Mouse (Mus musculus) left cerebral cortex, postnatal 14 days (tissue): Measurements from ENCODE around the gene Rpap2. TPM values are rescaled to one million over a fixed set of nuclear protein-coding genes. Genes with fewer than 3 reads are reported as not detected.

Experiments used
- DNase-seq, 2 experiments: peaks; one replicate each; pipeline ENCODE4 v3.0.0; 2021 to 2022; ENCODE audit warnings: low spot score in 2 of 2, mixed read lengths in 1 of 2
- intact Hi-C: fragments of 180-260 bp; cut with DNase I; formaldehyde crosslinking; loops from one replicate; pipeline ENCODE4 v1.15.1; 2025
- total RNA-seq, 2 experiments: library from RNA; stranded (reverse); gene quantifications; 2 replicates each; pipeline ENCODE4 v1.2.3; 2021

Gene Rpap2
- total RNA-seq, 2 experiments from 2014 or later: 21.8 to 24.0 TPM

DNA sequence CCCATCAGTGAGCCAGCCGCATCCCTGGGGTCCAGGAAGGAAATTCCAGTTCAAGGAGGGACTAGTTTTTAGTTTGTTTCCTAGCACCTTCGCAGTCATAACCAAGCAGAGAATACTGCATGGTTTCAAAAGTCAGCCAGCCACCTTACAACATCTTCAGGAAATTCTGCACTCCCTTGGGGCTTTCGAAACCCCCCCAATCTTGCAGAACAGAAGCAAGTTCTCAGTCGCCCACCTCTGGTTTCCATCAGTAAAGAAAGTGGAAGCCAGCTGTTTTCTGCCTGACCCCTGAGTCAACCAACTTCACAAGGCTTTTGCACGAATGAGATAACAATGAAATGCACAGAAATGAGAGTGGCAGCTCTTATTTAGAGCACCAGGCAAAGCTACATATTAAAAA lies 81.2 kb downstream of the Rpap2 start:
- DNase-seq: no peak
- intact Hi-C loops: no loop called here

DNA sequence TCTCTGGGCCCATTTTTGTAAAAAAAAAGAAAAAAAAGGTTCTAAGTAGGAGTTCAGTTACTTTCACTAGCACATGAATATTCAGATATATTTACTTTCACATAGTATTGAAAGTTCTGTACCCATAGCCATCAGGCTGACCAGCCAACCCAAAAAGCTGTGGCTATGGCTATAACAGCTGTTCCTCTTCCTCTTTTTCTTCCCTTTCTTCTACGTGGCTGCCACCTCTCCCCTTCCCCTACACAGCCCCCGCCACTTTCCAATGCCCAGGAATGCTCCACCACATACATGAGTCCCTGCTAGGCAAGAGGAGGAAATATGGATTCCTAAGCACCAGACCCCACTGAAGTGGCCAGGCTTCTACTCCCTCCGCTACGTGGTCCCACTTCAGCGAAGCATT lies 84.1 kb downstream of the Rpap2 start:
- intact Hi-C loops: no loop called here
- DNase-seq: no peak

DNA sequence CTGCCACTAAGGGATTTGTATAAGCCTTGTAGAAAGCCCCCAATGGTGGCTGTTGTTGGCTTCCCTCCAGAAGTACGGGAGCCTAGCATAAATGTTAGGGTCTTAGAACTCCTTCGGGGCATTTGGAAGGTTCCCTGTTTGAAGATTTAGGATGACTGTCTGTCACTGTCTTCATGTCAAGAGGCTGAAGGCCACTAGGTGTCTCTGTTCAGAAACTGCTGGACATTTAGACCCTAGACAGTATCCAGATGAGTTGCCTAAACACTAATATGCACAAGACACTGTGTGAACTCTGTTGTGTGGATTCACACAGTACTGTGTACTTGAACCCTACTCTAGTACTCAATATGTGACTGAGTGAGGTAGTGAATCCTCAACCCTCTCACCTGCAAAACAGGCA lies 87.2 kb downstream of the Rpap2 start:
- intact Hi-C loops: no loop called here

GRCm38 (mm10) chr5:107687161-107687560 lies 90.0 kb downstream of the Rpap2 start:
- no peak for DNase-seq
- intact Hi-C loops: no loop called here

More for the DNA sequence above, 87.2 kb downstream of the Rpap2 start:
- no peak for DNase-seq

- intact Hi-C loops: no loop called here
- DNase-seq: peak; percentile 63 to 69
Measured at GRCm38 (mm10) chr5:107687592-107688498, 90.7 kb downstream of the Rpap2 start.

DNA sequence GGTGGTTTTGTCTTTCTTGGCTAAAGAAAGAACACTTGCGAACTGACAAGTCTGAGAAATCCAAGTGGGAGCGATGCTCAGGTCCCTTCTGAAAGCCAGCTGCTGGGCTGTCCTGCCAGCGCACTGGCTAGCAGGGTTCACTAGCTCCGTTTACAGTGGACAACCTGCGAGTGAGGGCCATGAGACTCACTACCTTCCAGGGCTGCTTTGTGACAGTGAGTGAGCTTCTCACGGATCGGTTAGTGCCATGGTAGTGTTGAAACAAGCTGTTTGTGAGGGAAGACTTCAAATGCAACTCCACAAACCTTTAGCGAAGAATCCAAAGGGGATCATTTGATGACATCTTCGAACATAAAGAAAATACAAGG lies 91.3 kb downstream of the Rpap2 start:
- intact Hi-C loops: no loop called here
- DNase-seq: no peak

DNA sequence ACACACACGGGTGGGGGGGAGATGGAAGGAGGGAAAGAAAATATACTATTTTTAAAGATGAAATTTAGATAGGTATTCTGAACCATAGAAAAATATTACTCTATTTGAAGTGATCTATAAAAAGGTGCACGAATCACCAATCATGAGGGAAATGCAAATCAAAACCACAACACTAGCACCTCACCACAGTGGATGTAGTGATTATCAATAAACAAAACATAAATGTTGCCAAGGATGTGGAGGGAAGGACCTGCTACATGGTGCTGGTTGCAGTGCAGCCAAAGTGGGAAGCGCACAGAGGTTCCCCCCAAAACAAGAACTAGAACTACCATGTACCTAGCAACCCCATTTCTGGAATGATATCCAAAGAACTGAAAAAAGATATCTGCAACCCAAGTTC lies 97.8 kb downstream of the Rpap2 start:
- intact Hi-C loops: no loop called here
- DNase-seq: no peak

GRCm38 (mm10) chr5:107698888-107699287 lies 101.7 kb downstream of the Rpap2 start:
- no peak for DNase-seq

GRCm38 (mm10) chr5:107700873-107701272 lies 103.7 kb downstream of the Rpap2 start:
- intact Hi-C loops: no loop called here
- no peak for DNase-seq

More at GRCm38 (mm10) chr5:107698888-107699287, 101.7 kb downstream of the Rpap2 start:
- intact Hi-C loops: no loop called here

DNA sequence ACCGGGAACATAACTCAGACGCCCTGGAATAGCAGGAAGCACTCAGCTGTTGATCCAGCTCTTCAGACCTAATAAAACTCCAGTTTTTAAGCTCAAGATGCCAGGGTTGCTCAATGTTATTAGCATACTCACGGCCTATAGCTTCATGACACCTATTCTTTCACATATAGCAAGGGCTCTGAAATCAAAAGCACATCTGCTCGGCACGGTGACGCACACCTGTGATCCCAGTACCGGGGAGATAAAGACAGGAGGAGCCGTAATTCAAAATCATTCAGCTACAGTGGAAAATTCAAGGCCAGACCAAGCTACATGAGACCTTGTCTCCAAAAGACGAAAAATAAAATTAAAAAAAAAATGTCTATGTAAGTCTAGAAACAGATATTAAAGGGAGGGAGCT lies 104.5 kb downstream of the Rpap2 start:
- DNase-seq: no peak

GRCm38 (mm10) chr5:107703207-107703763 lies 106.1 kb downstream of the Rpap2 start:
- intact Hi-C loops: no loop called here
- no peak for DNase-seq

More for the DNA sequence above, 104.5 kb downstream of the Rpap2 start:
- intact Hi-C loops: no loop called here

DNA sequence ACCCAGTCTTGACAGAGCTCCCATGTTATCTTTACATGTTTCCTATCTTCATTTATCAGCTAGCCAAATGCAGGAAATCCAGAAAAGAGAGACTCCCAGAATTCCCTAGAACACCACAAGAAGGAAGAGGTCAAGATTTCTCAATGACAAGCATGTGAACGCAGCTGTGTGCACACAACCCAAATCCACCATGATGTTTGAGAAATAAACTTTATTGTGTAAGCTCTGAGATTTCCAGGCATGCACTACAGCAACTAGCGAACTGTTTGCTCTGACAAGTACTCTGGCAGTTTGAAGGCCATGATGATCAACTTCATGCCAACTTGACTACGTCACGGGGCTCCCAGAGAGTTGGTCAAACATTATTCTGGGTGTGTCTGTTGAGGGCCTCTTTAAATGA lies 108.6 kb downstream of the Rpap2 start:
- no peak for DNase-seq
- intact Hi-C loops: no loop called here

DNA sequence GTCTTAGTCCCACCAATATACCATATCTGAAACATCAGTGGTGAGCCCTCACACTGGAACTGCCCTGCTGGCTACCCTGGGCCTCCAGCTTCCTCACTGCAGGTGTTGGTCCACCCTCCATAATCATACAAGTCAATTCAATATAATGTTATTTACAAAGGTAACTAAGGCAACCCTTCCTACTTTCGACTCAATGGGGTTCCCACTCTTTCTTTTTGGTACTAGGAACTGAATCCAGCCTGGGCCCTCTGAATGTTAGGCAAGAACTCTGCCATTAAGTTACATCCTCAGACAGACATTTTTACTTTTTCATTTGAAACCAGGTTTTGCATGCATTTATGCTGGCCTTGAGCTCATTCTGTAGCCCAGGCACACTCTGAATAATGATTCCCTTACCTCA lies 109.1 kb downstream of the Rpap2 start:
- no peak for DNase-seq

DNA sequence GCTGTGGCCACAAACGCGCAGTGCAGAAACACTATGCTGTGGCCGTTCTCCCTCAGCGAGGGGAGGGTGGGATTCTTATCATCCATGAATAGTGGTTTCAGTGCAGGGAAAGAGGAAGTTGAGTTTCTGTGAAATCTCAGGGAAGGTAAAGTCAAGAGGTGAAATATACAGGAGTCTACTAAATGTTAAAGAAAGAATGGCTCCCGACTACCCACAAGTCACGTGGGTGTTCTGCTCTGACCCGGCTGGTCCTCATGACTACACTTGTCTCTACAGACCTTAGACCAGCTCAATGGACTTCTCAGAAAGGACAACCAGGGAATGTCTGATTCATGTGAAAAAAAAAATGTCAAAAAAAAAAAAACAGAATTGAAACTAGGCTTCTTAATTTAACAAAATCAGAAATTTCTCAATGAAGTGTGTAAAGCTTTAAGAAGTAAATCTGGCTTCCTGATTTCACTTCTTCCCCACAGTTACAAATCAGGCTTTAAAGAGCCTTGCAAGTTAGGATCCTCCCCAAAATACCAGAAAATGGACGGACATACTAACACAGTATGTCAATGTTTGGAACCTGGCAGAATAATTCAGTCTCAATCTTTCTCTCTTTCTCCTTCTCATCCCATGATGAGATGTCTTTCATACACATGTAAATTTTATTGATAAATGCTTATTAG lies 111.1 kb downstream of the Rpap2 start:
- intact Hi-C loops: no loop called here
- no peak for DNase-seq

More for the DNA sequence above, 109.1 kb downstream of the Rpap2 start:
- intact Hi-C loops: no loop called here

Other genes starting within 250 kb of the Rpap2 start
- 10 to 100 TPM; 71.7 to 76.4 TPM for gene Ephx4, start 194.6 kb upstream of the Rpap2 start, total RNA-seq
- gene Lpcat2b, start 165.8 kb upstream of the Rpap2 start, total RNA-seq: under 1 TPM; 0.13 to 0.42 TPM
- 100 to 1,000 TPM; 142 to 145 TPM for gene Btbd8, start 159.4 kb upstream of the Rpap2 start, total RNA-seq
- gene Gm42669, start 89.8 kb upstream of the Rpap2 start, total RNA-seq: under 1 TPM; 0.66 to 0.76 TPM
- 1 to 10 TPM in 1 of 2 experiments, under 1 TPM in 1; 0.55 to 1.1 TPM for gene 1700028K03Rik, start 62.7 kb upstream of the Rpap2 start, total RNA-seq
- gene Glmn, start 515 bp downstream of the Rpap2 start, total RNA-seq: 10 to 100 TPM; 18.1 to 18.7 TPM
- gene Gfi1, start 128.7 kb downstream of the Rpap2 start, total RNA-seq: not detected
- not detected for gene Ube2d2b, start 232.7 kb downstream of the Rpap2 start, total RNA-seq